Mouse (Mus musculus): ENCODE results near the gene Fkbp8.

Fkbp8 gene

DNA sequence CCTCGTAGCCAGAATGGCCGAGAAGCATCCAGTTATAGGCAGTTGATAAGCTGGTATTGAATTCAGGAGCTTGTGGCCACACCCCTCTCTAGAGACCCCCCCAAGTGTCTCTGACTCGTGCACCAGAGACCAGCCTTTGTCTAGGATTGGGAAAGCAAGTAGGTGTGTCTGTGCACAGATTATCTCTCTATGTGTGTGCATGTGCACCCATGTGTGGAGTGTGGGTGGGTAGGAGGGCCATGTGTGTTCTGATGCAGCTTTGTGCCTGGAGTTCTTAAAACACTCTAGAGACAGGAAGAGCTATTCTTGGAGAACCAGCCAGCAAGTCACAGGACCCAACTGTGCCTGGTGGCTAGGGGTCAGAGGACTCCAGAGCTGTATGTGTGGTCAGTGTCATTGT, 33.0 kb downstream of the Fkbp8 start:
- no peak for DNase-seq

DNA sequence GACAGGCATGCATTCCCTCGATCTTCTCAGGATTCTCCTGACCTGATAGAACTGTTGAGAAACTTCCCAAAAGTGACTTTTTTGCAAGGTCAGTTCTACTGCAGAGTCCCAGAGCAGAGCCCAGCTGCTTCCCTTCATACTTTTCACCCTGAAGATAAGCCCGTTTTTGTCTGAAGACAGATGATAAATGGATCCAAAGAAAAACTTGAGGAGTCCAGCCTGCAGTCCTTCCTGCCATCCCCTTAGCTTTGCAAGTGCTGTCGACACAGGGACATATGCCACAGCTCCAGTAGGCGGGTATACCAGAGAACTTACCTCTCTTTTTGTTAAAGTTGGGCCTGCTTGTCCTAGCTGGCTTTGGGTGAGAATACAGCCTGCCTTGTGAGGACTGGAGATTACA, 33.8 kb downstream of the Fkbp8 start:
- no peak for DNase-seq

- peak; percentile 62 for DNase-seq
Observed at GRCm38 (mm10) chr8:70561809-70562535, 34.4 kb downstream of the Fkbp8 start.

- no peak for DNase-seq
Observed at GRCm38 (mm10) chr8:70562802-70563201, 35.3 kb downstream of the Fkbp8 start.

- no peak for DNase-seq
Observed at GRCm38 (mm10) chr8:70563763-70564387, 36.4 kb downstream of the Fkbp8 start.

- no peak for DNase-seq
Observed at GRCm38 (mm10) chr8:70564696-70565235, 37.2 kb downstream of the Fkbp8 start.

GRCm38 (mm10) chr8:70565561-70565960, 38.0 kb downstream of the Fkbp8 start:
- peak; percentile 76 for DNase-seq

- no peak for DNase-seq
Observed at GRCm38 (mm10) chr8:70570360-70570759, 42.8 kb downstream of the Fkbp8 start.

- DNase-seq = no peak
Observed at GRCm38 (mm10) chr8:70570990-70571389, 43.5 kb downstream of the Fkbp8 start.

GRCm38 (mm10) chr8:70574302-70574701, 46.8 kb downstream of the Fkbp8 start:
- no peak for DNase-seq

- peak; percentile 88 for DNase-seq
Observed at GRCm38 (mm10) chr8:70574915-70575314, 47.4 kb downstream of the Fkbp8 start.

GRCm38 (mm10) chr8:70577207-70577606, 49.7 kb downstream of the Fkbp8 start:
- DNase-seq = no peak

DNA sequence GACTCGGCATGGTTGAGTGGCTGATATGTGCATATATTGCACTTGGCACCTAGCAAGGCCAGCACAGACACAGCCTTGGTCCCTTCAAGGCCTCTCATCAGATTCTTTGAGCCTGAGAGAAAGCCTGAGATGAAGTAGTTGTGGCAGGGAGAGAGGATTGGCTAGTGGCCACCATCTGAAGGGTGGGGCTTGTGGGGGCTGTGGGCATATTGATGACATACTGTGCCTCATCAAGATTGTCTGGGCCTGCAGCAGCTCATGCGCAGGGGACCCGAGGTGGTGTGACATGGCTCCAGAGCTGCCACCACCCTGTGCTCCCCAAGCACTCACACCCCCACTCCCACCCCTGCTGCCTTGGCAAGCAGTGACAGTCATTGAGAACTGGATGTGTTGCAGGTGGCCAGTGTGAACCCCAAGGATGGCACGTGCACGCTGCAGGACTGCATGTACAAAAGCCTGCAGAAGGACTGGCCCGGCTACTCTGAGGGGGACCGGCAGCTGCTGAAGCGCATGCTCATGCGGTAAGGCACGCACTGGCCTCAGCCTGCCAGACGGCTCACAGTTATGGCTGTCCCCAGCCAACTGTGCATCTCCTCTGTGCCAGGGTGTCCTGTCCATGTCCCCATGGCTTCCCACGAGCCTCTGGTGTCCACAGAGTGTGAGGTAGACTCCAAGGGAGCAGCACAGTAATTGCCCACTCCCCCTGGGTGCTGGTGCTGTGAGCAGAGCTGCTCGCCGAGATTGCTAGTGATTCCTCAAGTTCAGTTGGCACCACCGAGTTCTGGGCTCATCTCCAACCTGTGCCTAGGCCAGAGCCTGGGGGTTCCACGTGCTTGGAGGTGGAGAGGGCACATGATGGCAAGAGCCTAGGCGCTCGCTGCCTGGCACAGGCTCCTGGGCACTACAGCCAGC, 56.2 kb downstream of the Fkbp8 start:
- DNase-seq = no peak

GRCm38 (mm10) chr8:70584606-70585257, 57.2 kb downstream of the Fkbp8 start:
- no peak for DNase-seq

Measured in kidney, postnatal 10 days (tissue).